8 mouse cellular contexts compared by ENCODE assay signal in genomic region chr8:126138645-126139545, GRCm38 (mm10).
A peak's percentile ranks its signal among the peaks of the same experiment; 100 is the strongest.
DNase-seq lines count a peak whose midpoint lies in the region; ATAC-seq and TF ChIP-seq lines count a peak whose summit lies in the region.

No protein-coding gene starts in this region.

- peaks cover 8% of the 10 kb centered on the region for H3K27me3 ChIP-seq in heart, adult 2 months (ENCODE audit: control insufficient read depth, insufficient read depth, low read length)
- peaks cover 59% of the 10 kb centered on the region for H3K27me3 ChIP-seq in embryonic facial prominence, embryonic 13.5 days
- H3K27me3 ChIP-seq in hindbrain, embryonic 15.5 days = peaks cover 14% of the 10 kb centered on the region; the same call in 1 of the 2 replicates
- H3K27me3 ChIP-seq in liver, embryonic 16.5 days (ENCODE audit: control insufficient read depth, insufficient read depth, low read depth, low read length) = peaks cover 35% of the 10 kb centered on the region

- 2% methylated on average over 95 of the region's 95 CpGs for WGBS in heart, adult 2 months
- WGBS in embryonic facial prominence, embryonic 13.5 days = under 1% methylated on average over 94 of the region's 95 CpGs
- WGBS in hindbrain, embryonic 15.5 days = under 1% methylated on average over 94 of the region's 95 CpGs
- 2% methylated on average over 91 of the region's 95 CpGs for WGBS in liver, embryonic 16.5 days (ENCODE audit: insufficient replicate concordance)

- 0 out of 2 replicates have a peak, but pooled peaks have one; percentile 37 for ATAC-seq in embryonic facial prominence, embryonic 13.5 days (ENCODE audit: insufficient number of reproducible peaks, insufficient read depth, low FRiP score, low TSS enrichment, low read depth)
- ATAC-seq in hindbrain, embryonic 15.5 days (ENCODE audit: low FRiP score, low read depth) = peak; percentile 80
- ATAC-seq in liver, embryonic 16.5 days (ENCODE audit: low read depth) = 0 out of 2 replicates have a peak, but pooled peaks have one; percentile 16

- no peak for TF ChIP-seq POLR2A in heart, adult 2 months (IDR thresholded peaks at IDR 0.05; ENCODE audit: insufficient read depth, low read depth, low read length)

- no peak for TF ChIP-seq CTCF in heart, adult 2 months (IDR thresholded peaks at IDR 0.05)

- H3K9me3 ChIP-seq in embryonic facial prominence, embryonic 13.5 days = no peaks in the 10 kb centered on the region
- H3K9me3 ChIP-seq in hindbrain, embryonic 15.5 days = no peaks in the 10 kb centered on the region
- no peaks in the 10 kb centered on the region for H3K9me3 ChIP-seq in liver, embryonic 16.5 days (replicated peaks; ENCODE audit: control insufficient read depth, low read length)

- H3K79me2 ChIP-seq in heart, adult 2 months (replicated peaks; ENCODE audit: control insufficient read depth, insufficient read depth, low read length) = no peaks in the 10 kb centered on the region

- H3K9ac ChIP-seq in heart, adult 2 months (ENCODE audit: low read depth, low read length) = 0 out of 2 replicates have a peak overlapping the region, but pooled peaks have one; percentile 7
- H3K9ac ChIP-seq in embryonic facial prominence, embryonic 13.5 days = peak overlapping the region; percentile 65
- peak overlapping the region; percentile 52 for H3K9ac ChIP-seq in hindbrain, embryonic 15.5 days
- no peak overlapping the region for H3K9ac ChIP-seq in liver, embryonic 16.5 days (ENCODE audit: low read depth, low read length)

- no peak for TF ChIP-seq EP300 in heart, adult 2 months (IDR thresholded peaks at IDR 0.05; ENCODE audit: insufficient read depth, low read depth, low read length)

- H3K4me3 ChIP-seq in heart, adult 2 months = peak overlapping the region; percentile 29; the same call in 1 of the 2 replicates
- peak overlapping the region; percentile 56 for H3K4me3 ChIP-seq in embryonic facial prominence, embryonic 13.5 days
- H3K4me3 ChIP-seq in hindbrain, embryonic 15.5 days = peak overlapping the region; percentile 52
- H3K4me3 ChIP-seq in liver, embryonic 16.5 days (ENCODE audit: low read depth, low read length) = peak overlapping the region; percentile 40

- peak overlapping the region; percentile 98 for H3K4me2 ChIP-seq in embryonic facial prominence, embryonic 13.5 days
- H3K4me2 ChIP-seq in hindbrain, embryonic 15.5 days = peak overlapping the region; percentile 86
- H3K4me2 ChIP-seq in liver, embryonic 16.5 days (ENCODE audit: low read depth, low read length) = peak overlapping the region; percentile 39

- no peak overlapping the region for H3K27ac ChIP-seq in heart, adult 2 months
- no peak overlapping the region for H3K27ac ChIP-seq in embryonic facial prominence, embryonic 13.5 days
- 0 out of 2 replicates have a peak overlapping the region, but pooled peaks have one; percentile 4 for H3K27ac ChIP-seq in hindbrain, embryonic 15.5 days (replicated peaks)
- no peak overlapping the region for H3K27ac ChIP-seq in liver, embryonic 16.5 days (ENCODE audit: low read length)

- no peaks in the 10 kb centered on the region for H3K36me3 ChIP-seq in heart, adult 2 months (ENCODE audit: control insufficient read depth, insufficient read depth, low read length)
- H3K36me3 ChIP-seq in embryonic facial prominence, embryonic 13.5 days = no peaks in the 10 kb centered on the region
- no peaks in the 10 kb centered on the region for H3K36me3 ChIP-seq in hindbrain, embryonic 15.5 days
- H3K36me3 ChIP-seq in liver, embryonic 16.5 days (ENCODE audit: control insufficient read depth, insufficient read depth) = no peaks in the 10 kb centered on the region

- H3K4me1 ChIP-seq in heart, adult 2 months (ENCODE audit: control insufficient read depth, insufficient read depth, low read length) = no peaks in the 10 kb centered on the region; the same call in 1 of the 2 replicates
- H3K4me1 ChIP-seq in embryonic facial prominence, embryonic 13.5 days = peaks cover 6% of the 10 kb centered on the region; the same call in 1 of the 2 replicates
- H3K4me1 ChIP-seq in hindbrain, embryonic 15.5 days (replicated peaks) = peaks cover 8% of the 10 kb centered on the region
- no peaks in the 10 kb centered on the region for H3K4me1 ChIP-seq in liver, embryonic 16.5 days (ENCODE audit: control insufficient read depth, low read depth, low read length)

- peak; percentile 21 to 28 for DNase-seq in heart, adult 2 months
- no peak for DNase-seq in heart, adult 8-10 months (ENCODE audit: low spot score)
- peak; percentile 57 for DNase-seq in ZHBTc4 (ENCODE audit: low read depth, low spot score)
- DNase-seq in right cerebral cortex, postnatal 14 days = peak; percentile 17
- DNase-seq in spleen, postnatal 36 days (ENCODE audit: low spot score in 2 of 2) = no peak

- intact Hi-C loops in heart, adult 2 months (cut with DNase I) = no loop called here

Comparison
In these comparisons a context has a peak if more than half of its experiments do, and no peak if none do; other contexts are left out.
1. DNase-seq: peak in heart, adult 2 months (2 of 2), ZHBTc4 (single experiment) and right cerebral cortex, postnatal 14 days (single experiment); none in heart, adult 8-10 months (single experiment) and spleen, postnatal 36 days (0 of 2).
2. ATAC-seq: peak in every context shown above with its lines; median percentile 80 in hindbrain, embryonic 15.5 days; 37 in embryonic facial prominence, embryonic 13.5 days; 16 in liver, embryonic 16.5 days.
3. H3K4me2 ChIP-seq: peak in every context shown above with its lines; median percentile 98 in embryonic facial prominence, embryonic 13.5 days; 86 in hindbrain, embryonic 15.5 days; 39 in liver, embryonic 16.5 days.
4. Peak in every context shown above with its lines, with median percentiles within 50 percentile points of each other: H3K4me3 ChIP-seq.